Mouse (Mus musculus) adrenal gland, postnatal 10 days (tissue): ENCODE measurements around the gene Rasgrf1. TPM values are rescaled to one million over a fixed set of nuclear protein-coding genes. Genes with fewer than 3 reads are reported as not detected.
A peak's percentile ranks its signal among the peaks of the same experiment; 100 is the strongest.

Experiments
- DNase-seq: peaks from one replicate; pipeline ENCODE4 v3.0.0; 2021; ENCODE audit warnings: mixed read lengths
- total RNA-seq, 2 experiments: library from RNA; stranded (reverse); gene quantifications; 2 replicates each; pipeline ENCODE4 v1.2.3; 2021

Gene Rasgrf1
- total RNA-seq, 2 experiments from 2014 or later, result 1.9 TPM

- no peak for DNase-seq
Measured at GRCm38 (mm10) chr9:89906645-89907044, 3.1 kb upstream of the Rasgrf1 start.

GRCm38 (mm10) chr9:89907941-89908340 lies 1.8 kb upstream of the Rasgrf1 start:
- no peak for DNase-seq

- DNase-seq, result peak; percentile 59
Measured at GRCm38 (mm10) chr9:89908601-89909000, 1.1 kb upstream of the Rasgrf1 start.

GRCm38 (mm10) chr9:89910011-89910400 lies 298 bp downstream of the Rasgrf1 start:
- DNase-seq, result no peak

- peak; percentile 32 for DNase-seq
Measured at GRCm38 (mm10) chr9:89910741-89911444, 1.2 kb downstream of the Rasgrf1 start.

GRCm38 (mm10) chr9:89911891-89912549 lies 2.3 kb downstream of the Rasgrf1 start:
- DNase-seq, result no peak

GRCm38 (mm10) chr9:89913135-89913534 lies 3.4 kb downstream of the Rasgrf1 start:
- DNase-seq, result no peak

GRCm38 (mm10) chr9:89916471-89916870 lies 6.8 kb downstream of the Rasgrf1 start:
- DNase-seq, result no peak

- DNase-seq, result no peak
Measured at GRCm38 (mm10) chr9:89917431-89917830, 7.7 kb downstream of the Rasgrf1 start.

- no peak for DNase-seq
Measured at GRCm38 (mm10) chr9:89918832-89919231, 9.1 kb downstream of the Rasgrf1 start.

- no peak for DNase-seq
Measured at GRCm38 (mm10) chr9:89921121-89921520, 11.4 kb downstream of the Rasgrf1 start.

- DNase-seq, result no peak
Measured at GRCm38 (mm10) chr9:89922666-89923065, 13.0 kb downstream of the Rasgrf1 start.

GRCm38 (mm10) chr9:89924836-89925235 lies 15.1 kb downstream of the Rasgrf1 start:
- DNase-seq, result no peak

- DNase-seq, result no peak
Measured at GRCm38 (mm10) chr9:89928497-89928896, 18.8 kb downstream of the Rasgrf1 start.

- no peak for DNase-seq
Measured at GRCm38 (mm10) chr9:89940428-89940827, 30.7 kb downstream of the Rasgrf1 start.

- no peak for DNase-seq
Measured at GRCm38 (mm10) chr9:89946830-89947229, 37.1 kb downstream of the Rasgrf1 start.

- peak; percentile 21 for DNase-seq
Measured at GRCm38 (mm10) chr9:89948602-89949001, 38.9 kb downstream of the Rasgrf1 start.

- DNase-seq, result no peak
Measured at GRCm38 (mm10) chr9:89953596-89954215, 44.0 kb downstream of the Rasgrf1 start.

- no peak for DNase-seq
Measured at GRCm38 (mm10) chr9:89954860-89955479, 45.3 kb downstream of the Rasgrf1 start.

GRCm38 (mm10) chr9:89958959-89959358 lies 49.3 kb downstream of the Rasgrf1 start:
- DNase-seq, result no peak

- DNase-seq, result no peak
Measured at GRCm38 (mm10) chr9:89964091-89964490, 54.4 kb downstream of the Rasgrf1 start.

- no peak for DNase-seq
Measured at GRCm38 (mm10) chr9:89967716-89968115, 58.0 kb downstream of the Rasgrf1 start.
